Mouse (Mus musculus): Measurements from ENCODE around the gene Gm20388.

Gene Gm20388

GRCm38 (mm10) chr8:121924681-121925080 is 2014.0 kb downstream of the Gm20388 start:
- DNase-seq (ENCODE audit: extremely low read depth, insufficient read length, low spot score) = no peak

GRCm38 (mm10) chr8:121925624-121926023 is 2015.0 kb downstream of the Gm20388 start:
- DNase-seq (ENCODE audit: extremely low read depth, insufficient read length, low spot score) = no peak

DNA sequence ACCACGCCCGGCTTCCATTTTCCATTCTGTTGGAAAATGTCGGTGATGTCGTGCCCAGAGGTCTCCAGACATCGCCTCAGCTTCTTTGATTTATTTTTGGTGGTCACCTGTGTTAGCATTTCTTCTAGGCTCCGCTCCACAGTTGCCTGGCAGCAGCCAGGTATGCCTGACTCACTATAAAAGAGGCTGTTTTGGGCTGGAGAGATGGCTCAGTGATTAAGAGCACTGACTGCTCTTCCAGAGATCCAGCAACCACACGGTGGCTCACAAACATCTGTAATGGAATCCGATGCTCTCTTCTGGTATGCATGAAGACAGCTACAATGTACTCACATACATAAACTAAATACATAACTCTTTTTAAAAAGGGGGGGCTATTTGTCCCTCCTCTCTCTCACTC is 2015.6 kb downstream of the Gm20388 start:
- no peak for DNase-seq (ENCODE audit: extremely low read depth, insufficient read length, low spot score)

DNA sequence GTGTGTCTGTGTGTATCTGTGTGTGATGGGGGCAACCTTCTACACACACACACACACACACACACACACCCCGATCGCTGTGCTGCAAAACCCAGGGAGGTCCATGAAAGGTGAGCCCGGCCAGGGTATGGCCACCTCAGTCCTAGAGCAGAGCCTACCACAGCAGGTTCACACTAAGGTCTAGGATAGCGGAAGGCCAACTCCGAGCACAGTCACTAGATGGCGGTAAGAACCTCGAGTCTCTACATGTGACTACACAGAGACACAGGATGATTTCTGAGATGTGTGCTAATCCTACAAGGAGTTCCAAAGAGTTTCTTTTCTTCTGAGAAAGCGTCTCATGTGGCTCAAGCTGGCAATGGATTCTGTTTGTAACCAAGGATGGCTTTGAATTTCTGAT is 2016.7 kb downstream of the Gm20388 start:
- DNase-seq (ENCODE audit: extremely low read depth, insufficient read length, low spot score) = no peak

DNA sequence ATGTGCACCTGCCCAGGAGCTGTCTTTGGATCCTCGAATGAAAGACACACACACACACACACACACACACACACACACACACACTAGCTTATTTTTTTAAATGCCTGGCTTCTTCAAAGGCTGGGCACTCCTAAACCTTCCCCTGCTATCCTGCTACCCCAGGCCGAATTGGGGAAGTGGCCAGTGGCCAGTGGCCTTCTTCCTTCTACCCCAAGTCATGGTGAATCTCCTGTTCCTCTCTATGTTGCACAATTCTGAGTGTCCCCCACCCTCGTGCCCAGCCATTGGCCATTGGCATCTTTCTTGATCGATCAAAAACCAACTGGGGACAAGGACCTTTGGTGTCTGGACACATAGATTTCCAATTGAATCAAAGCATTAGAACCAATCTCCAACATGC is 2019.4 kb downstream of the Gm20388 start:
- no peak for DNase-seq (ENCODE audit: extremely low read depth, insufficient read length, low spot score)

- no peak for DNase-seq (ENCODE audit: extremely low read depth, insufficient read length, low spot score)
These were observed 2020.9 kb downstream of the Gm20388 start for GRCm38 (mm10) chr8:121931571-121931970.

DNA sequence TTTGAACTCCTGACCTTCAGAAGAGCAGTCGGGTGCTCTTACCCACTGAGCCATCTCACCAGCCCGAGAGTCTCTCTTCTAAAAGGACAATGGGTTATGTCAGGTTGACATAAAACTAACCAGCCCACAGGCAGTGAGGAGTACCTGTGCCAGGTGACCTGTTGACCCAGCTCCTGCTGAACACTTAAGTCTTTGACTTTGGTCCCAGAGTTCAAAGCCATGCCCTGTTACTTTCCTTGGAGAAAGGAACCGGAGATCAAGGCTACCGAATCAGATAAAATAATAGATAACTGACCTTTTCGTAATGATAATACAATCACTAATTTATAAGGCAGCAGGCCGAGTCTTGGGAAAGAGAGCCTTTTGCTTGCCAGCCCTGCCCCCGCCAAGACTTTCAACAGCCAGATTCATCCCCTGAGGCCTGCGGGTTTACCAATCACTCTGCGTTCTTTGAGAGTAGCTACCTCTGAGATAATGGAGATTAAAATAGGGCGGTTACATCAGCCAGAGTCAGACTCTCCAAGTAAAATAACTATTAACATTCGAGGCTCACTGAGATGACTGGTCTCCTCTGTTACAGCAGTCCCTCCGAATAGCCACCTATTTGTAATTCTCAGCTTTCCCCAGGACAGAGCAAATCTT is 2021.5 kb downstream of the Gm20388 start:
- DNase-seq (ENCODE audit: extremely low read depth, insufficient read length, low spot score) = no peak

DNA sequence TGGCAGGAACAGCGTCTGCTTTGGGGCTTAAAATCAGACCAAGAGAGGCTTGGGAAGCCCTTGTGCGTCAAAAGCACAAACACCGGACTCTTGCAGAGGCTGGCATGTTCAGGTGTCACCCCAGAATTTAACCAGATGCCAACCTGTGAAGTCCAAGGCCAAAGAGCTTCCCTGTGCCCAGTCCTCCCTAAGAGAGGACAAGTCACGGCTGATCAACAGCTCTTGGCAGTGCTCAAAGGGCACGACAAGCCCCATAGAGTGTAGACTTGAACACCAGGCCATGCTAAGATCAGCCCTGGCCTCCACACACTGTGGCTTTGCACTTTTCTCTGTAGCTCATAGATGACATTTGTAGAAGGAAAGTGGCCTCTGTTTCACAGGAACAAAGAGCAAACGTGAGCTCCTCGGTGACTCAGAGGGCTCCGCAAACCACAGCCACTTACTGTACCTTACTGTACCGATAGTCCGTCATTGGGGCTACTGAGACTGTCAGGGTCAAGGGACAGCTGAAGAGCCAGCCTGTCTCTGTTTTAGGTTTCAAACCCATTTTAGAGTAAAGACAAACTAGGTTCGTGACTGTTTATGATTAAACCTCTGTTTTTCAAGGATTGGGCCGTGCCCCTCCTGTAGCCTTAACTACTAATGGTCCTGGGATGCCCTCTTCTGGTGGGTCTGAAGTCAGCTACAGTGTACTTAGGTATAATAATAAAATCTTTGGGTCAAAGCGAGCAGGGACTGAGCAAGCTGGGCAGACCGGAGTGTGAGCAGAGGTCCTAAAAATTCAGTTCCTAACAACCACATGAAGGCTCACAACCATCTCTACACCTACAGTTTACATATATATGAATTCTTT is 2022.3 kb downstream of the Gm20388 start:
- no peak for DNase-seq (ENCODE audit: extremely low read depth, insufficient read length, low spot score)

GRCm38 (mm10) chr8:121934506-121934905 is 2023.9 kb downstream of the Gm20388 start:
- DNase-seq (ENCODE audit: extremely low read depth, insufficient read length, low spot score) = no peak

GRCm38 (mm10) chr8:121934923-121935322 is 2024.3 kb downstream of the Gm20388 start:
- no peak for DNase-seq (ENCODE audit: extremely low read depth, insufficient read length, low spot score)

DNA sequence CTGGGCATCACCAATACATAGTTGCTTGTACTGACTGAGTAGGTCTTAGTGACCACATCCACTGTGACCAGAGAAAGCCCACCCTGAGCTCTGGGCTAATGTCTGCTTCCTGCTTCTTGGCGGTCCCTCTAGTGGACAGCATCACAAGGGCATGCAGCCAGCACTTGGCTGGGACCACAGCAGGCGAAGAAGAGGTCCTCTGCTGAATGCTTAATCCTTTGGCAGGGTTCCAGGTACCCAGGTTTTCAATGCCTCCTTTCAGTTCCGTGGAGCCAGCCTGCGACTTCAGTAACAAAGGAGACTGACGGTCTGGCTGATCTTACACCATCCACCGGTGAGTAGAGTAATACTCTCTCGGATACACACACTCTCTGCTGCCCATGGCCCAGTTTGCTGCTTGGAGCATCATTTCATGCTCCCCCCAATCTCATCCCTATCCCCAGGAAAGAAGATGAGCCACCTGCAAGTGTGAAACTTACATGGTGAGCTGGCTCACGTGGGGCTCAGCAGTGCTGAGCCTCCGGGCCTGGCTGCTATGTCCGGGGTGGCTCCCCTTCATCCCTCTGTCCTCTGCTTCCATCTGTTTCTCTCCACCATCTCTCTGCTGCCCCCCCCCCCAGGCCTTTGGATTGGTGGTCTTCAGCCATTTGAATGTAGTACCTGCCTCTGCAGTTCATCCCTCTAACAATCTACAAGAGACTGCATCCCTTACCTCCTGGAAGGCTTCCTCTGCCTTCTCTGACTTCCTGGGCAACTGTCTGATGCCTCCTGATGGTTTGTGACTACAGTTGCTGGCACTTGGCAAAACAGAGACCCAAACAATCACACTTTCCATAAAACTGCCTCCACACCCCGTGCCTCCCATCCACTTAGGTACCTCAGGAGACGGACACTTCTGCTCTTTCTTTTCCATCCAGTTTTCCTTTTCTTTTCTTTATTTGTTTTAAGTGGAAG is 2025.0 kb downstream of the Gm20388 start:
- DNase-seq (ENCODE audit: extremely low read depth, insufficient read length, low spot score) = no peak

- no peak for DNase-seq (ENCODE audit: extremely low read depth, insufficient read length, low spot score)
These were observed 2025.8 kb downstream of the Gm20388 start for GRCm38 (mm10) chr8:121936391-121936790.

DNA sequence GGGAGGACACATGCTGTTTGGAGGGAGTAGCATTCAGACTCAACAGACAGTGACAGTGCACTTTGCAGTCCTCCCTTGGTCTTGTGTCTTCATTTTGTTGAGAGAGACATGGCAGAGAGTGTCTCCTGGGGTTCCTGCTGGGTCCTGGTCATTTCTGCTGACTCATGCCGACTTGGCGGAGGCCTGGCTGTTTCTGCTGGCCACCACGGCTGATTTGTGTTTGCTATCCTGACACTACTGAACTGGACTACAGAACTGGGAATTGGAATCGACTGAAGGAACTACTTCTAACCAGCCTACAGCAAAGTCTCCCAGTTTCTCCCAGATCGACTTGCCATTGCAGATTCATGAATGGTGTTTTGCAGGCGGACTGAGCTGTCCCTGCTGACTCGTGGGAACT is 2028.1 kb downstream of the Gm20388 start:
- no peak for DNase-seq (ENCODE audit: extremely low read depth, insufficient read length, low spot score)

DNA sequence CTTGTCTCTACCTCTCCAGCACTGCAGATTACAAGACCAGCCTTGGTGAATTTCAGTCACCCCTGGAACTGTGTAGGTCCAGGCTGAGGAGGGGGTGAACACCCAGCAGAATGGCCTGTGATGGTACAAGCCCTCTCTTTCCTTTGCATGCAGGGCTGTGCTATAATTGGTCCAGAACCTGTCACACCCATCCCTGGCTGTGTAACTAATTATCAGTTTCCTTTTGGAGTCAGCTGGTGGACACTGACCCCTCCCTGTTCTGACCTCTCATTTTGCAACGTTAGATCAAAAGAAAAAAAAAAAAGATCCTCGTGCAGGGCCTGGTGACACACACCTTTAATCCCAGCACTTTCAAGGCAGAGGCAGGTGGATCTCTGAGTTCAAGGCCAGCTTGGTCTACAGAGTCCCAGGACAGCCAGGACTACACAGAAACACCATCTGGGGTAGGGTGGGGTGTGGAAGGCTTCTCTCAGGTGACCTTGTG is 2032.5 kb downstream of the Gm20388 start:
- no peak for DNase-seq (ENCODE audit: extremely low read depth, insufficient read length, low spot score)

DNA sequence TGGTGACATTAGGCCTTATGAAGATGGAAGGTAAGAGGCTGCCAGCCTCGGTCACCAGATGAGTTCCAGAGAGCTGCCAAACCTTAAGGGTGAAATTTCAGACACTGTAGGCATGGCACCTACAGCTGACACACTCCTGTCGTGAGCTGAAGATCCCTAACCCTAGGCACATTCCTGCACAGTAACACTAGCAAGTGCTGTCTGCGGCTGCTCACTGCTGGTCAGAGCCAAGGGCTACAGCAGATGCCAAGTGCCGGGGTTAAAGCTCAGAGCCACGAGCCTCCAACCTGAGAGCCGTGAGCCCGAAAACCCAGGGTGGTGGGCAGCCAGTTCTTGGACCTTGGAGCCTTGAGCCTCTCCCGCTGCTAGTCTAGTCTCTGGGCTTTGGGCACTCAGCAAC is 2033.1 kb downstream of the Gm20388 start:
- DNase-seq (ENCODE audit: extremely low read depth, insufficient read length, low spot score) = no peak

GRCm38 (mm10) chr8:121944831-121945230 is 2034.2 kb downstream of the Gm20388 start, which contains the start of gene Car5a:
TSS of gene Car5a (minus strand) at chr8:121944904.
- DNase-seq (ENCODE audit: extremely low read depth, insufficient read length, low spot score) = no peak

DNA sequence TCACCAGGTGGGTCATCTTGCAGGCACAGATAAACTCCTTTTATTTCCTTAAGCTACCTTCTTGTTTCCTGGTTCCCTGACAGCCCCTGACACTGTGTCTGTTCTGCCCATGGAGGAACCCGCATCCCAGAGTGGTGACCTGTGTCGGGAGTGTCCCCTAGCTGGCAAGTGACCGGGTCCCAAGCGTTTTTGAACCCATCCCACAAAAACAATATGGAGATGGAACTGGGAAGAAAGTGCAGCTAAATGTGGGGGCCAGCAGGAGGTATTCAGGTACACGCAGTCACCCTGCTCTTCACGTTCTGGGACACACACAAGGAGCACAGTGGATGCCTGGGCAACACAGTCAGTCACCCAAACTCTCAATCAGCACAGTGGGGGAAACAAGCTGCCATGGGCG is 2035.7 kb downstream of the Gm20388 start:
- no peak for DNase-seq (ENCODE audit: extremely low read depth, insufficient read length, low spot score)

GRCm38 (mm10) chr8:121947047-121947752 is 2036.6 kb downstream of the Gm20388 start:
- no peak for DNase-seq (ENCODE audit: extremely low read depth, insufficient read length, low spot score)

- no peak for DNase-seq (ENCODE audit: extremely low read depth, insufficient read length, low spot score)
These were observed 2037.1 kb downstream of the Gm20388 start for GRCm38 (mm10) chr8:121947753-121948141.

Measured in 3134 (cell line).